Mouse (Mus musculus) CH12.LX (cell line): Measurements from ENCODE around the gene Disp2. TPM values are rescaled to one million over a fixed set of nuclear protein-coding genes. Genes with fewer than 3 reads are reported as not detected.

Experiments
- DNase-seq: peaks from one replicate; pipeline ENCODE4 v3.0.0-alpha.2; 2013; ENCODE audit errors: extremely low read depth
- H3K27ac ChIP-seq: 2 replicates; pipeline ENCODE4 v1.5.1; 2012; ENCODE audit warnings: low read depth, mild to moderate bottlenecking, control low read depth, moderate library complexity; ENCODE audit not compliant: insufficient read depth
- H3K27me3 ChIP-seq: replicated peaks from 2 replicates; pipeline ENCODE3; 2012; ENCODE audit warnings: inconsistent platforms
- H3K36me3 ChIP-seq, 2 experiments: replicated peaks in 1 of 2; 2 replicates each; pipeline versions ENCODE3 to v1.6.1; 2012; ENCODE audit warnings: inconsistent platforms in 1 of 2, low read length in 1 of 2, mild to moderate bottlenecking in 1 of 2, mixed read lengths in 1 of 2, moderate library complexity in 1 of 2; ENCODE audit not compliant: control insufficient read depth in 1 of 2, insufficient read depth in 1 of 2
- H3K4me1 ChIP-seq, 2 experiments: 2 replicates each; pipeline ENCODE4 v1.6.1; 2012; ENCODE audit warnings: inconsistent platforms in 1 of 2, moderate library complexity in 1 of 2; ENCODE audit not compliant: insufficient read depth in 2 of 2, control insufficient read depth in 1 of 2
- H3K4me2 ChIP-seq: 2 replicates; pipeline ENCODE4 v1.6.1; 2012; ENCODE audit warnings: low read depth, mild to moderate bottlenecking, control low read depth; ENCODE audit not compliant: poor library complexity, insufficient read depth, severe bottlenecking
- H3K4me3 ChIP-seq, 3 experiments: fragments of 150-350 bp in 1 of 3; sonication (generic) in 1 of 3; replicated peaks in 1 of 3; 2 replicates each; pipeline versions ENCODE3 to v1.5.1; 2011 to 2012; ENCODE audit warnings: low read depth in 2 of 3, low read length in 2 of 3, mild to moderate bottlenecking in 2 of 3, moderate library complexity in 2 of 3, control low read depth in 1 of 3, improper control_type of control experiment in 1 of 3, inconsistent platforms in 1 of 3, mixed read lengths in 1 of 3; ENCODE audit not compliant: poor library complexity in 1 of 3
- H3K79me2 ChIP-seq: replicated peaks from 2 replicates; pipeline ENCODE4 v1.6.1; 2012; ENCODE audit warnings: mild to moderate bottlenecking, moderate library complexity; ENCODE audit not compliant: control insufficient read depth, poor library complexity, insufficient read depth, severe bottlenecking; ENCODE audit errors: extremely low read depth
- H3K9ac ChIP-seq: 2 replicates; pipeline ENCODE4 v1.6.1; 2012; ENCODE audit warnings: low read depth, mild to moderate bottlenecking, control low read depth, moderate library complexity; ENCODE audit not compliant: insufficient read depth
- H3K9me3 ChIP-seq: replicated peaks from 2 replicates; pipeline ENCODE3; 2012; ENCODE audit warnings: low read length, inconsistent platforms, mixed read lengths
- ELF1 ChIP-seq: IDR thresholded peaks from 2 replicates; pipeline ENCODE4 v1.6.1; 2014; ENCODE audit warnings: low read depth, mild to moderate bottlenecking, inconsistent platforms, low read length, improper control_type of control experiment
- EP300 ChIP-seq: IDR thresholded peaks from 2 replicates; pipeline ENCODE4 v1.6.1; 2011; ENCODE audit warnings: low read length, improper control_type of control experiment
- ETS1 ChIP-seq: conservative IDR thresholded peaks from 2 replicates; pipeline ENCODE4 v1.6.1; 2012; ENCODE audit warnings: low read depth, mild to moderate bottlenecking, inconsistent platforms, low read length, improper control_type of control experiment, moderate library complexity
- GABPA ChIP-seq: IDR thresholded peaks from 2 replicates; pipeline ENCODE4 v1.6.1; 2012; ENCODE audit warnings: low read depth, low read length, improper control_type of control experiment, inconsistent platforms; ENCODE audit not compliant: insufficient replicate concordance
- KAT2A ChIP-seq: IDR thresholded peaks from 2 replicates; pipeline ENCODE4 v1.6.1; 2012; ENCODE audit warnings: low read length, improper control_type of control experiment, inconsistent platforms; ENCODE audit not compliant: insufficient replicate concordance
- MAFK ChIP-seq: IDR thresholded peaks from 2 replicates; pipeline ENCODE4 v1.6.1; 2011; ENCODE audit warnings: low read length, improper control_type of control experiment; ENCODE audit not compliant: insufficient replicate concordance
- MAX ChIP-seq: IDR thresholded peaks from 2 replicates; pipeline ENCODE4 v1.6.1; 2011; ENCODE audit warnings: low read length, improper control_type of control experiment
- MEF2A ChIP-seq: IDR thresholded peaks from 2 replicates; pipeline ENCODE4 v1.6.1; 2014; ENCODE audit warnings: low read depth, mild to moderate bottlenecking, inconsistent platforms, low read length, improper control_type of control experiment, borderline replicate concordance
- MYC ChIP-seq: IDR thresholded peaks from 2 replicates; pipeline ENCODE4 v1.6.1; 2011; ENCODE audit warnings: low read depth, mild to moderate bottlenecking, improper control_type of control experiment, low read length
- NELFE ChIP-seq: IDR thresholded peaks from 2 replicates; pipeline ENCODE4 v1.6.1; 2011; ENCODE audit warnings: low read depth, low read length, improper control_type of control experiment
- NRF1 ChIP-seq: IDR thresholded peaks from 2 replicates; pipeline ENCODE4 v1.6.1; 2014; ENCODE audit warnings: low read depth, mild to moderate bottlenecking, inconsistent platforms, low read length, improper control_type of control experiment, moderate library complexity
- PAX5 ChIP-seq: IDR thresholded peaks from 2 replicates; pipeline ENCODE4 v1.6.1; 2012; ENCODE audit warnings: low read length, inconsistent platforms, mixed read lengths
- POLR2A ChIP-seq: IDR thresholded peaks from 2 replicates; pipeline ENCODE4 v1.6.1; 2011; ENCODE audit warnings: low read depth, mild to moderate bottlenecking, improper control_type of control experiment, low read length
- POLR2AphosphoS2 ChIP-seq: IDR thresholded peaks from 2 replicates; pipeline ENCODE4 v1.6.1; 2011; ENCODE audit warnings: low read depth, low read length, improper control_type of control experiment
- RAD21 ChIP-seq: IDR thresholded peaks from 2 replicates; pipeline ENCODE4 v1.6.1; 2011; ENCODE audit warnings: low read depth, mild to moderate bottlenecking, low read length, improper control_type of control experiment, moderate library complexity
- TCF12 ChIP-seq: IDR thresholded peaks from 2 replicates; pipeline ENCODE4 v1.6.1; 2014; ENCODE audit warnings: low read depth, mild to moderate bottlenecking, inconsistent platforms, low read length, improper control_type of control experiment
- USF1 ChIP-seq: IDR thresholded peaks from 2 replicates; pipeline ENCODE4 v1.6.1; 2014; ENCODE audit warnings: low read depth, mild to moderate bottlenecking, inconsistent platforms, low read length, improper control_type of control experiment
- USF2 ChIP-seq: conservative IDR thresholded peaks from 2 replicates; pipeline ENCODE4 v1.6.1; 2011; ENCODE audit warnings: low read depth, low read length, improper control_type of control experiment
- dilution Hi-C: fragments of 300-500 bp; cut with MboI; formaldehyde crosslinking; loops from 2 replicates; pipeline ENCODE4 v1.14.3; 2020; ENCODE audit warnings: low sequenced_read_pairs; ENCODE audit not compliant: extremely low pct_unique_long_range_greater_than_20kb, extremely low pct_ligation_motif_present
- in situ Hi-C: fragments of 300-500 bp; cut with MboI; formaldehyde crosslinking; loops from 3 replicates; pipeline ENCODE4 v1.14.3; 2019; ENCODE audit warnings: low sequenced_read_pairs, low pct_ligation_motif_present, low pct_unique_long_range_greater_than_20kb, mixed read lengths
- polyA plus RNA-seq: library from polyadenylated mRNA; unstranded; fragments of >175 nt; gene quantifications from 2 replicates; pipeline ENCODE4 v1.2.1, GENCODE M21; 2012; ENCODE audit warnings: low read depth; ENCODE audit not compliant: insufficient read length
- total RNA-seq, 2 experiments: library from RNA; depleted of rRNA; stranded (reverse); fragments of 300-350 nt in 1 of 2; fragments of >200 nt in 1 of 2; gene quantifications; 2 replicates each; pipeline ENCODE4 v1.2.3; 2012 to 2014

Gene Disp2
- total and polyA plus RNA-seq, 3 experiments: not detected

GRCm38 (mm10) chr2:118838330-118838729 lies 58.8 kb downstream of the Disp2 start:
- no peak overlapping the region for H3K4me2 ChIP-seq
- dilution Hi-C loops (no loop called here), in situ Hi-C loops (no loop called here)
- H3K9ac ChIP-seq: no peak overlapping the region
- H3K27ac ChIP-seq: no peak overlapping the region
- H3K4me3 ChIP-seq: no peak overlapping the region
- no peaks in the 10 kb centered on the region for H3K79me2 ChIP-seq
- no peak for DNase-seq
- no peaks in the 10 kb centered on the region for H3K9me3 ChIP-seq
- no peaks in the 10 kb centered on the region for H3K27me3 ChIP-seq
- H3K4me1 ChIP-seq: peaks cover 10 to 16% of the 10 kb centered on the region in 2 experiments
- TF ChIP-seq GABPA (no peak), USF1 (no peak), POLR2AphosphoS2 (no peak), EP300 (no peak), NRF1 (no peak), MEF2A (no peak), MAX (no peak), RAD21 (no peak), ELF1 (no peak)
- peaks cover 20 to 36% of the 10 kb centered on the region in 2 experiments for H3K36me3 ChIP-seq

GRCm38 (mm10) chr2:118841186-118841585 lies 61.7 kb downstream of the Disp2 start:
- in situ Hi-C loops (no loop called here), dilution Hi-C loops (no loop called here)
- H3K27ac ChIP-seq: no peak overlapping the region
- H3K9me3 ChIP-seq: peaks cover 4% of the 10 kb centered on the region
- peaks cover 0 to 8% of the 10 kb centered on the region in 2 experiments for H3K36me3 ChIP-seq
- H3K4me2 ChIP-seq: no peak overlapping the region
- no peak for DNase-seq
- no peak overlapping the region for H3K9ac ChIP-seq
- no peak for TF ChIP-seq MEF2A
- TF ChIP-seq MAFK: peak; percentile 72; the same call in 1 of the 2 replicates
- H3K4me3 ChIP-seq: no peak overlapping the region
- no peaks in the 10 kb centered on the region for H3K27me3 ChIP-seq
- H3K79me2 ChIP-seq: no peaks in the 10 kb centered on the region
- H3K4me1 ChIP-seq: peaks cover 11 to 17% of the 10 kb centered on the region in 2 experiments

GRCm38 (mm10) chr2:118841774-118842173 lies 62.3 kb downstream of the Disp2 start:
- no peak overlapping the region for H3K9ac ChIP-seq
- H3K4me3 ChIP-seq: no peak overlapping the region
- dilution Hi-C loops (no loop called here), in situ Hi-C loops (no loop called here)
- peaks cover 0 to 2% of the 10 kb centered on the region in 2 experiments for H3K36me3 ChIP-seq
- H3K79me2 ChIP-seq: no peaks in the 10 kb centered on the region
- H3K4me2 ChIP-seq: no peak overlapping the region
- H3K27me3 ChIP-seq: no peaks in the 10 kb centered on the region
- H3K27ac ChIP-seq: no peak overlapping the region
- H3K4me1 ChIP-seq: peaks cover 12 to 20% of the 10 kb centered on the region in 2 experiments
- TF ChIP-seq MAX (no peak), TCF12 (no peak), MAFK (peak; percentile 92), NELFE (no peak), USF2 (no peak), USF1 (no peak), POLR2A (no peak), MYC (no peak), KAT2A (no peak), ETS1 (0 out of 2 replicates have a peak, but pooled peaks have one; percentile 12), PAX5 (no peak)
- H3K9me3 ChIP-seq: peaks cover 4% of the 10 kb centered on the region
- peak; percentile 50 for DNase-seq
